Mouse (Mus musculus): ENCODE results near the gene Cebpe.

Gene Cebpe

GRCm38 (mm10) chr14:54724049-54724448 is 12.1 kb upstream of the Cebpe start:
- DNase-seq (ENCODE audit: extremely low spot score, low read depth, low spot score) = no peak

GRCm38 (mm10) chr14:54721711-54722110 is 9.7 kb upstream of the Cebpe start:
- DNase-seq (ENCODE audit: extremely low spot score, low read depth, low spot score) = no peak

GRCm38 (mm10) chr14:54720654-54721350 is 8.8 kb upstream of the Cebpe start:
- no peak for DNase-seq (ENCODE audit: extremely low spot score, low read depth, low spot score)

- DNase-seq (ENCODE audit: extremely low spot score, low read depth, low spot score) = no peak
Measured at GRCm38 (mm10) chr14:54720041-54720440, 8.1 kb upstream of the Cebpe start.

GRCm38 (mm10) chr14:54715402-54715801 is 3.4 kb upstream of the Cebpe start:
- no peak for DNase-seq (ENCODE audit: extremely low spot score, low read depth, low spot score)

- DNase-seq (ENCODE audit: extremely low spot score, low read depth, low spot score) = no peak
Measured at GRCm38 (mm10) chr14:54714617-54715081, 2.7 kb upstream of the Cebpe start.

- DNase-seq (ENCODE audit: extremely low spot score, low read depth, low spot score) = peak; percentile 95
Measured at GRCm38 (mm10) chr14:54714121-54714520, 2.1 kb upstream of the Cebpe start.

- no peak for DNase-seq (ENCODE audit: extremely low spot score, low read depth, low spot score)
Measured at GRCm38 (mm10) chr14:54712861-54713260, 887 bp upstream of the Cebpe start.

GRCm38 (mm10) chr14:54709054-54709453 is 2.9 kb downstream of the Cebpe start:
- DNase-seq (ENCODE audit: extremely low spot score, low read depth, low spot score) = no peak

GRCm38 (mm10) chr14:54706589-54707320 is 5.2 kb downstream of the Cebpe start:
- no peak for DNase-seq (ENCODE audit: extremely low spot score, low read depth, low spot score)

GRCm38 (mm10) chr14:54705844-54706243 is 6.1 kb downstream of the Cebpe start:
- no peak for DNase-seq (ENCODE audit: extremely low spot score, low read depth, low spot score)

- DNase-seq (ENCODE audit: extremely low spot score, low read depth, low spot score) = no peak
Measured at GRCm38 (mm10) chr14:54703207-54703606, 8.8 kb downstream of the Cebpe start.

GRCm38 (mm10) chr14:54701298-54701697 is 10.7 kb downstream of the Cebpe start:
- DNase-seq (ENCODE audit: extremely low spot score, low read depth, low spot score) = peak; percentile 52

GRCm38 (mm10) chr14:54699586-54699985 is 12.4 kb downstream of the Cebpe start:
- no peak for DNase-seq (ENCODE audit: extremely low spot score, low read depth, low spot score)

GRCm38 (mm10) chr14:54698733-54699132 is 13.2 kb downstream of the Cebpe start, which contains the start of gene Gm29776:
Gm29776 (minus strand) TSS chr14:54698833.
- DNase-seq (ENCODE audit: extremely low spot score, low read depth, low spot score) = no peak

- no peak for DNase-seq (ENCODE audit: extremely low spot score, low read depth, low spot score)
Measured at GRCm38 (mm10) chr14:54696752-54697151, 15.2 kb downstream of the Cebpe start.

GRCm38 (mm10) chr14:54695042-54695441 is 16.9 kb downstream of the Cebpe start:
- DNase-seq (ENCODE audit: extremely low spot score, low read depth, low spot score) = no peak

GRCm38 (mm10) chr14:54687251-54687650 is 24.7 kb downstream of the Cebpe start:
- no peak for DNase-seq (ENCODE audit: extremely low spot score, low read depth, low spot score)

- DNase-seq (ENCODE audit: extremely low spot score, low read depth, low spot score) = peak; percentile 99
Measured at GRCm38 (mm10) chr14:54686522-54687143, 25.3 kb downstream of the Cebpe start, which contains the start of gene Acin1. Acin1 (minus strand) TSS chr14:54686931.

GRCm38 (mm10) chr14:54686063-54686521 is 25.9 kb downstream of the Cebpe start, which contains the start of gene 1700123O20Rik:
1700123O20Rik (plus strand) TSS chr14:54686216.
- peak; percentile 58 for DNase-seq (ENCODE audit: extremely low spot score, low read depth, low spot score)

- no peak for DNase-seq (ENCODE audit: extremely low spot score, low read depth, low spot score)
Measured at GRCm38 (mm10) chr14:54685471-54685870, 26.5 kb downstream of the Cebpe start.
